Mouse (Mus musculus) fat pad, adult 2 months (tissue): ENCODE results near the gene Aloxe3.

Experiments
- DNase-seq: peaks from one replicate; pipeline ENCODE4 v3.0.0-alpha.2; 2011; ENCODE audit warnings: low read depth, low spot score; ENCODE audit errors: extremely low read depth

The Aloxe3 gene

GRCm38 (mm10) chr11:69094697-69095429, 30.8 kb upstream of the Aloxe3 start, which contains the start of gene Per1:
Per1 (plus strand) TSS chr11:69095217.
- DNase-seq: peak; percentile 99

- no peak for DNase-seq
Measured at GRCm38 (mm10) chr11:69095511-69096231, 30.0 kb upstream of the Aloxe3 start.

- DNase-seq: no peak
Measured at GRCm38 (mm10) chr11:69096360-69096986, 29.2 kb upstream of the Aloxe3 start.

- no peak for DNase-seq
Measured at GRCm38 (mm10) chr11:69096987-69097900, 28.5 kb upstream of the Aloxe3 start.

GRCm38 (mm10) chr11:69098039-69098761, 27.5 kb upstream of the Aloxe3 start:
- DNase-seq: no peak

- no peak for DNase-seq
Measured at GRCm38 (mm10) chr11:69098762-69099091, 27.0 kb upstream of the Aloxe3 start.

GRCm38 (mm10) chr11:69099177-69099914, 26.4 kb upstream of the Aloxe3 start:
- DNase-seq: no peak

GRCm38 (mm10) chr11:69099915-69100345, 25.8 kb upstream of the Aloxe3 start:
- DNase-seq: no peak

- no peak for DNase-seq
Measured at GRCm38 (mm10) chr11:69100639-69101360, 24.9 kb upstream of the Aloxe3 start.

GRCm38 (mm10) chr11:69101604-69102402, 23.9 kb upstream of the Aloxe3 start:
- DNase-seq: no peak

GRCm38 (mm10) chr11:69102403-69102725, 23.3 kb upstream of the Aloxe3 start:
- no peak for DNase-seq

- no peak for DNase-seq
Measured at GRCm38 (mm10) chr11:69103121-69103520, 22.6 kb upstream of the Aloxe3 start.

GRCm38 (mm10) chr11:69103531-69104435, 21.9 kb upstream of the Aloxe3 start:
- DNase-seq: no peak

- no peak for DNase-seq
Measured at GRCm38 (mm10) chr11:69104487-69104886, 21.2 kb upstream of the Aloxe3 start.

GRCm38 (mm10) chr11:69105227-69105626, 20.5 kb upstream of the Aloxe3 start:
- DNase-seq: no peak

- no peak for DNase-seq
Measured at GRCm38 (mm10) chr11:69105796-69106195, 19.9 kb upstream of the Aloxe3 start.

GRCm38 (mm10) chr11:69106299-69106698, 19.4 kb upstream of the Aloxe3 start:
- DNase-seq: no peak
